Mouse (Mus musculus) CD4-positive helper T cell, adult 2 months (primary cell): ENCODE results near the gene Otulinl.
A peak's percentile ranks its signal among the peaks of the same experiment; 100 is the strongest.

Source experiments
- DNase-seq: peaks from one replicate; pipeline ENCODE4 v3.0.0-alpha.2; 2012; ENCODE audit warnings: low read depth, missing footprints, low spot score

Gene Otulinl

DNA sequence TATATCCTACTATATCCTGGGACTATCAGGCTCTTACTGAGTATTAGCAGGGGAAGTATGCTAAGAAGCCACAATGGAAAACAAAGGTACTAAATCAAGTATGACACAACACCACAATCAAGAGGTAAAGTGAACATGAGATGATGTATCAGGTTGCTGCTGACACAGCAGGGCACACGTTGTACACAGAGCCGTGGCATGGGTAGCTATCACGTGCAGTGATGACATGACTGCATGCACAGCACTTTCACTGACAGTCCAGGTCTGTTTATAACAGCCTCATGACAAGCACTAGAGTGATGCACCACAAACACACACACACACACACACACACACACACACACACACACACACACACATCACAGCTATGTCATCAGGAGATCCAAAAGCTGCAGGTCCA is 64.2 kb downstream of the Otulinl start:
- DNase-seq = no peak

DNA sequence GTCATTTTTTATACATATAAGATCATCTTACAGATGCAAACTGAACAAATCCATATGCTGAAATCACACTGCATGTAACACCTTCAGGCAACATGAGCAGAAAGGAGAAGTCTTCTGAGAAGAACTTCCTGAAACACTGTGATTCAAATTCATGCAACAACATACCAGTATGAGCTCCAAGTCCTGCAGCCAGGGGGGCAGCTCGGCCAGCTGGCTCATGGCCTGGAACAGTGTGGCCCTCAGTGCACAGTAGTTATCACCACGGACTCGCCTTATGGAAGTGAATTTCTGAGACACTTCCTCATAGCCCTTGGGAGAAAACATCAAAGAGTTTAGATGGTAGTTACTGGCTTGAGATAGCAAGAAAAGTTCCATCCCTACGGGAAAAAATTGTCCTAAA is 65.2 kb downstream of the Otulinl start:
- no peak for DNase-seq

DNA sequence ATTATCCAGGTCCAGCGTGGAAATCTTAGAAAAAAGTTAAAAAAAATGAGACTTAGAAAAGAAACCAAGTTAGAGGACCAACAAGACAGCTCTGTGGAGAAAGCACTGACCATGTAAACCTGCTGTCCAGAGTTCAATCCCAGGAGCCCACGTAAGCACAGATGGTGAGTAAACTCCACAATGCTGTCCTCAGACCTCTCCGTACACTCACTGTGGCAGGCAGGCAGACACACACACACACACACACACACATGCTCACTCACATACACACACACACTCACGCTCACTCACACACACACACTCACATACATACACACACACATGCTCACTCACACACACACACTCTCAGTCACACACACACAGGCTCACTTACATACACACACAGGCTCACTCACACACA is 68.1 kb downstream of the Otulinl start:
- no peak for DNase-seq

DNA sequence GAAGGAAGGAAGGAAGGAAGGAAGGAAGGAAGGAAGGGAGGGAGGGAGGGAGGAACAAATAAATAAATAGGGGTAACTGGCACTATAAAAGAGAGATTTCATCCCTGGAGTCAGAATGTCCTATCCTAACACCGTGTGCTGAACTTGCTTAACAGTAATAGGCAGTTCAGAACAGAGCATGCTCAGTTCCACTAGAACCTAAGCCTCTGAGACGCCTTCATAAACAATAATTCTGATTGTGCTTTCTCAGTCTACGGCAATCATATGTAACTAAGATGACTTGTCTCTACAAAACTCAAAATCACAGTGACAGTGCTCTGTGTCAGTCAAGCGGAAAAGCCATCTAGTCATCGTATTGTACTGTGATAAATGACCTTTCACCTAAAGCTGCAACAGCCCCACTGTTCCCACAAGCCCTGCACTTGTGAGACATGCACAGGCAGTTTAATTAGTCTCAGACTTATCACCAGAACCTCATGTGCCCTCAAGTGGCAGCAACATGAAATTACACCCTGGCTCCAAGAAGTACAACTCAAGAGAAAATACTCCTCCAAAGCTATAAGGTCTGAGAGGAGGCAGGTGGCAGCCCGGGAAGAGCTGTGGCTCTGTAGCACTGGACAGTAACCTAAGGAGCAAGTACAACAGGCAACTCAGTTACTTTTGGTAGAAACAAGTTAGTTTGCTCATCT is 68.7 kb downstream of the Otulinl start:
- DNase-seq = peak; percentile 79

DNA sequence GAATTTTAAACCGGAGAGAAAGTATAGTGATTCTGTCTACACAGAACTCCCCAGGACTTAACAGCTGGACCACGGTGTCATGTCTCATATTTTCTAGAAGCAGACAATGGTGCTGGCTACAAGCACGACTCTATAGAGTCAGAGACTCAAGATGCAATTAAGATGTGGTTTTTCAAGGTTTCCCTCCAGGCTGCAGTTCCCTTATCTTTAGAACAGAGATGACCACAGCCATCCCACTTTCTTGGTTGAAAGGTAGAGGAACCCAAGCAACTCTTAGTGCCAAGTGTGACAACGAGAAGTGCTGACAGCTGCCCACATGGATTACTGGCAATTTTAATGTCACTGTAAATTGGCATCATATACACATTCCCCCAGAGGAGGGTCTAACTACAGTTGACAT is 71.8 kb downstream of the Otulinl start:
- DNase-seq = no peak

DNA sequence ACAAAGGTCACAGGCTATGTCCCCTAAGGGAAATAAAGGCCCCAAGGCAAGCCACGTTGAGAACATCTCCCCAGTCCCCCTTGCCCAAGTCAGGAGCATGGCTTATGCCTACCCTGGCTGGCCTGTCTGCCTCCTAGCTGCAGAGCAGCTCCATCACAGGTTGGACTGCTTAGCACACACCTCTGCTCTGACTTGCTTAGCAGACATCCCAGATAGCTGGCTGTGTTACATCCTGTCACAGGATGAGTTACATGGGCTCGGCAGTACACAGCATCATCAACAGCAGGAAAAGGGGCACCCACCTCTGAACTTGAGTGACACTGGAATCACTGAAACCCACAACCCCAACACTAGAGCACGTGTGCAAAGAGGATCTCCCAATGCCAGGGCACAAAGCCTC is 76.1 kb downstream of the Otulinl start:
- DNase-seq = peak; percentile 14
